Mouse (Mus musculus) liver, embryonic 14.5 days (tissue): ENCODE data around the gene Riok2.
A peak's percentile ranks its signal among the peaks of the same experiment; 100 is the strongest.

Experiments used
- CTCF ChIP-seq: IDR thresholded peaks from 2 replicates; pipeline ENCODE4 v1.5.1; 2016; ENCODE audit warnings: antibody characterized with exemption, low read depth, control low read depth
- EP300 ChIP-seq: IDR thresholded peaks from 2 replicates; pipeline ENCODE4 v1.6.1; 2016; ENCODE audit warnings: antibody characterized with exemption, low read depth

DNA sequence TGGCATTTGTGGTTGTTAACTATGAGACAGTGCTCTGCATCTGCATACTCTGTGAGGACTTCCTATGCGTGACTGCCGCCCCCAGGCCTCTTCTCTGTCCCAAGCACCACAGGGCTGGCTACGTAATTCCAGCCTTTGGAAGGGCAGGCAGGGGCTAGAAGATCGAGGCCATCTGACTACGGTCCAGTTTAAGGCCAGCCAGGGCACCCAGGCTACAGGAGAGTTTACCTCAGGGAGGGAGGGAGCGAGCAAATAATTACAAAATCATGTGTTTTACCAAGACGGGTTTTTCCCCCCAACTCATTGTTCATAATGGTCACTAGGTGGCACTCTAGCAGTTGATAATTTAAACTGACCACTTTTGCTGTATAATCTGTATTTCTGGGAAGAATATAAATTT, 18.8 kb downstream of the Riok2 start:
- TF ChIP-seq EP300 (no peak), CTCF (peak; percentile 25)
